ENCODE assay signal across 9 mouse cellular contexts in genomic region chr8:89006426-89006825, GRCm38 (mm10). TPM values are rescaled to one million over a fixed set of nuclear protein-coding genes. Genes with fewer than 3 reads are reported as not detected.
DNase-seq lines count a peak whose midpoint lies in the region; ATAC-seq and TF ChIP-seq lines count a peak whose summit lies in the region.
"Had no signal": no experiment of that assay in that cellular context is flagged by ENCODE, and none has a peak within 500 bp of the region (broad histone marks: within the 10 kb centered on the region; RNA-seq: fewer than 3 reads in every experiment).

No protein-coding gene starts in this region.

- no peak for TF ChIP-seq POLR2A in lung, adult 2 months (IDR thresholded peaks at IDR 0.05; ENCODE audit: borderline replicate concordance, extremely low read depth, low read depth, low read length)

- ATAC-seq in lung, postnatal 0 days, result no peak
- ATAC-seq in hindbrain, embryonic 16.5 days, result 0 out of 2 replicates have a peak, but pooled peaks have one; percentile 58
- ATAC-seq in liver, embryonic 12.5 days, result no peak
- no peak for ATAC-seq in stomach, postnatal 0 days (ENCODE audit: low FRiP score, low TSS enrichment)
- ATAC-seq in granulocyte monocyte progenitor cell, adult 5-6 weeks (replicated peaks; ENCODE audit: poor library complexity, severe bottlenecking), result no peak

- H3K27me3 ChIP-seq in lung, postnatal 0 days (replicated peaks; ENCODE audit: insufficient read depth, low read length), result peaks cover 11% of the 10 kb centered on the region
- peaks cover 19% of the 10 kb centered on the region for H3K27me3 ChIP-seq in hindbrain, embryonic 16.5 days (replicated peaks; ENCODE audit: control insufficient read depth, insufficient read depth, low read length)
- H3K27me3 ChIP-seq in liver, embryonic 12.5 days (replicated peaks), result peaks cover 53% of the 10 kb centered on the region
- no peaks in the 10 kb centered on the region for H3K27me3 ChIP-seq in stomach, postnatal 0 days (ENCODE audit: control insufficient read depth, insufficient read depth, low read length)

- no peak for TF ChIP-seq CTCF in lung, postnatal 0 days (IDR thresholded peaks at IDR 0.05)
- TF ChIP-seq CTCF in lung, adult 2 months (IDR thresholded peaks at IDR 0.05; ENCODE audit: insufficient read depth, low read length), result no peak
- no peak for TF ChIP-seq CTCF in stomach, postnatal 0 days (IDR thresholded peaks at IDR 0.05; ENCODE audit: low read depth)

- H3K36me3 ChIP-seq in lung, postnatal 0 days (ENCODE audit: insufficient read depth, low read length), result no peaks in the 10 kb centered on the region
- H3K36me3 ChIP-seq in hindbrain, embryonic 16.5 days (ENCODE audit: control insufficient read depth, insufficient read depth, low read length), result no peaks in the 10 kb centered on the region
- H3K36me3 ChIP-seq in liver, embryonic 12.5 days, result no peaks in the 10 kb centered on the region
- no peaks in the 10 kb centered on the region for H3K36me3 ChIP-seq in stomach, postnatal 0 days (ENCODE audit: control insufficient read depth, insufficient read depth, low read length)

- H3K4me2 ChIP-seq in lung, postnatal 0 days (replicated peaks; ENCODE audit: low read depth, low read length), result peak overlapping the region; percentile 48
- H3K4me2 ChIP-seq in hindbrain, embryonic 16.5 days (ENCODE audit: low read length), result peak overlapping the region; percentile 97
- peak overlapping the region; percentile 58 for H3K4me2 ChIP-seq in liver, embryonic 12.5 days
- H3K4me2 ChIP-seq in stomach, postnatal 0 days (replicated peaks; ENCODE audit: low read depth), result peak overlapping the region; percentile 73

- no peak for DNase-seq in lung, postnatal 0 days (ENCODE audit: low spot score)
- no peak for DNase-seq in lung, adult 2 months
- peak; percentile 25 for DNase-seq in stomach, postnatal 0 days (ENCODE audit: low spot score)
- DNase-seq in gastrocnemius, postnatal 4 days (ENCODE audit: low spot score in 2 of 2), result no peak
- DNase-seq in layer of hippocampus, postnatal 14 days (ENCODE audit: low spot score in 2 of 2), result no peak

- H3K9ac ChIP-seq in lung, postnatal 0 days (replicated peaks; ENCODE audit: low read depth), result no peak overlapping the region
- H3K9ac ChIP-seq in hindbrain, embryonic 16.5 days (ENCODE audit: low read depth, low read length), result peak overlapping the region; percentile 66
- no peak overlapping the region for H3K9ac ChIP-seq in liver, embryonic 12.5 days
- 0 out of 2 replicates have a peak overlapping the region, but pooled peaks have one; percentile 13 for H3K9ac ChIP-seq in stomach, postnatal 0 days (ENCODE audit: low read length)

- 1% methylated on average over 34 of the region's 34 CpGs for WGBS in lung, postnatal 0 days
- WGBS in lung, adult 2 months, result under 1% methylated on average over 34 of the region's 34 CpGs
- 1% methylated on average over 34 of the region's 34 CpGs for WGBS in hindbrain, embryonic 16.5 days
- WGBS in liver, embryonic 12.5 days (ENCODE audit: insufficient replicate concordance), result 1% methylated on average over 34 of the region's 34 CpGs
- under 1% methylated on average over 34 of the region's 34 CpGs for WGBS in stomach, postnatal 0 days

- no peak overlapping the region for H3K27ac ChIP-seq in lung, postnatal 0 days (ENCODE audit: low read length)
- H3K27ac ChIP-seq in hindbrain, embryonic 16.5 days (ENCODE audit: low read depth, low read length), result no peak overlapping the region
- no peak overlapping the region for H3K27ac ChIP-seq in liver, embryonic 12.5 days
- H3K27ac ChIP-seq in stomach, postnatal 0 days (replicated peaks), result no peak overlapping the region
- H3K27ac ChIP-seq: macrophage had no signal

- H3K4me1 ChIP-seq in lung, postnatal 0 days (ENCODE audit: insufficient read depth, low read depth, low read length), result peaks cover 4% of the 10 kb centered on the region
- no peaks in the 10 kb centered on the region for H3K4me1 ChIP-seq in lung, adult 2 months (ENCODE audit: control insufficient read depth, insufficient read depth, low read length)
- H3K4me1 ChIP-seq in hindbrain, embryonic 16.5 days (ENCODE audit: control insufficient read depth, insufficient read depth, low read depth, low read length), result peaks cover 12% of the 10 kb centered on the region
- H3K4me1 ChIP-seq in liver, embryonic 12.5 days, result no peaks in the 10 kb centered on the region
- H3K4me1 ChIP-seq in stomach, postnatal 0 days (replicated peaks; ENCODE audit: control insufficient read depth, insufficient read depth), result peaks cover 3% of the 10 kb centered on the region; the same call in 1 of the 2 replicates

- H3K9me3 ChIP-seq in lung, postnatal 0 days (ENCODE audit: low read length), result no peaks in the 10 kb centered on the region
- no peaks in the 10 kb centered on the region; the same call in 1 of the 2 replicates for H3K9me3 ChIP-seq in hindbrain, embryonic 16.5 days (ENCODE audit: control insufficient read depth, low read length)
- H3K9me3 ChIP-seq in liver, embryonic 12.5 days (replicated peaks), result no peaks in the 10 kb centered on the region
- H3K9me3 ChIP-seq in stomach, postnatal 0 days (ENCODE audit: control insufficient read depth, low read length), result no peaks in the 10 kb centered on the region

- H3K4me3 ChIP-seq in lung, postnatal 0 days (ENCODE audit: low read depth, low read length), result peak overlapping the region; percentile 19; the same call in 1 of the 2 replicates
- H3K4me3 ChIP-seq in lung, adult 2 months (replicated peaks; ENCODE audit: extremely low read depth, low read depth, low read length), result no peak overlapping the region
- H3K4me3 ChIP-seq in hindbrain, embryonic 16.5 days (ENCODE audit: low read length), result peak overlapping the region; percentile 56
- peak overlapping the region; percentile 36 for H3K4me3 ChIP-seq in liver, embryonic 12.5 days
- H3K4me3 ChIP-seq in stomach, postnatal 0 days (ENCODE audit: low read depth, low read length), result peak overlapping the region; percentile 36

- TF ChIP-seq EP300 in lung, postnatal 0 days (IDR thresholded peaks at IDR 0.05), result no peak
- no peak for TF ChIP-seq EP300 in stomach, postnatal 0 days (optimal IDR thresholded peaks at IDR 0.05)

RNA-seq across cellular contexts. Expression of gene Sall1, which starts 37.5 kb away (rescaled TPM):
- 0.02 TPM in 1 of 2 replicates, not detected in the other for polyA plus RNA-seq in lung, postnatal 0 days (2015; fragmentation: Nextera tagmentation; extraction: Ambion mirVana)
- polyA plus RNA-seq in lung, adult 2 months (2012; rRNA removed), result 0.27 and 0.36 TPM in 2 replicates
- polyA plus RNA-seq in hindbrain, embryonic 16.5 days (2015; fragmentation: Nextera tagmentation; extraction: Ambion mirVana), result 5.3 and 7.2 TPM in 2 replicates
- 1.4 and 1.6 TPM in 2 replicates for polyA plus RNA-seq in liver, embryonic 12.5 days (2016; fragmentation: Nextera tagmentation; extraction: Ambion mirVana)
- 0.76 and 0.83 TPM in 2 replicates for polyA plus RNA-seq in stomach, postnatal 0 days (2015; fragmentation: Nextera tagmentation; extraction: Ambion mirVana)
- total RNA-seq in granulocyte monocyte progenitor cell, adult 5-6 weeks (2014; fragmentation: Nextera tagmentation), result not detected in 2 replicates
- not detected in 2 replicates for total RNA-seq in granulocyte monocyte progenitor cell, adult 5-6 weeks (2017)
- total RNA-seq in gastrocnemius, postnatal 4 days (2021), result under 1 TPM; 0.17 to 0.34 TPM
- 10 to 100 TPM; 15.8 to 15.9 TPM for total RNA-seq in layer of hippocampus, postnatal 14 days (2021)
- polyA plus RNA-seq: macrophage had no signal

Comparison
In these comparisons a context has a peak if more than half of its experiments do, and no peak if none do; other contexts are left out.
1. H3K9ac ChIP-seq: peak in hindbrain, embryonic 16.5 days (single experiment) and stomach, postnatal 0 days (single experiment); none in lung, postnatal 0 days (single experiment) and liver, embryonic 12.5 days (single experiment).
2. Peak in every context shown above with its lines, with median percentiles within 50 percentile points of each other: H3K4me2 ChIP-seq.